Mouse (Mus musculus) testis, adult 2 months (tissue): ENCODE measurements at regions not wholly inside any gene's neighbourhood (a gene's known extent, or its start where the extent isn't known, plus 50 kb on each side); places are given as distances from the start of the nearest gene placed in this dataset.

Experiments
- CTCF ChIP-seq: fragments of 200-500 bp; IDR thresholded peaks from 2 replicates; pipeline ENCODE4 v1.5.1; 2012; ENCODE audit warnings: low read depth, mild to moderate bottlenecking, inconsistent platforms, low read length, moderate library complexity; ENCODE audit not compliant: control insufficient read depth, insufficient read depth, insufficient replicate concordance
- POLR2A ChIP-seq: fragments of 200-500 bp; IDR thresholded peaks from 2 replicates; pipeline ENCODE4 v1.6.1; 2012; ENCODE audit warnings: low read depth, mild to moderate bottlenecking, inconsistent platforms, low read length, moderate library complexity; ENCODE audit not compliant: control insufficient read depth

DNA sequence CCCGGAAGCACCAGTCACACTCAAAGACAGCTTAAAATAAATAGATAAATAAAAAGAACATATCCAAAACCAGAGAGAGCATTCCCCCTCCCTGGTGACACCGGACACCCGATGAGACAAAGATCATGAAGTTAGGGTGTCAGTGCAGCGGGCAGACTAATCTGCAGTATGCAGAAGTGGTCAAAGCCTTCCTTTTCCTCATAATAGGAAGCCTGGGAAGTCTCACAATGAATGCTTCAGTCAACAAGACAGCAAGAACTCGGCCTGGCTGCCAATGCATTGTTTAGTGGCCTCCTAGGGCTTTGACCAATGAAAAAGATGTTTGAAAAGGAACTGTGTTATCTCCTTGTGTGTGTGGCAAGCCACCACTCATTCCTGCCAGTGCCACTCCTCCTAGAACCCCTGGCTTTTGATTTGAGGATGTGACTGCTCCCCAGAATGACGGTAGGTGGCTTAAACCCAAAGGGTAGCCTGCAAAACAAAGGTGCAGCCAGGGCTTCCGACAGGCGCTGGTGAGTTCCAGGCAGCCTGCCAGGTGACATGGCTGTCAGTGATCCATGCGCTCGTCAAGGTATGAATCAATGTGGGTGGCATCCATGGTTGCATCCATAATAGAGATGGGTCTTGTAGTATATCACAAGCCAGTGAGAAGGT is 58.1 kb upstream of the Cadm1 start:
- TF ChIP-seq CTCF = no peak
- TF ChIP-seq POLR2A = no peak
